Mouse (Mus musculus): ENCODE results near the gene Gk5. TPM values are rescaled to one million over a fixed set of nuclear protein-coding genes. Genes with fewer than 3 reads are reported as not detected.
"Not testable (repeated sequence)": the region's sequence is repeated elsewhere in the genome, so short reads cannot be mapped to it uniquely, and the experiment has no call there.

Gk5 gene
- polyA plus RNA-seq, 1 experiment, result 1.5 TPM

DNA sequence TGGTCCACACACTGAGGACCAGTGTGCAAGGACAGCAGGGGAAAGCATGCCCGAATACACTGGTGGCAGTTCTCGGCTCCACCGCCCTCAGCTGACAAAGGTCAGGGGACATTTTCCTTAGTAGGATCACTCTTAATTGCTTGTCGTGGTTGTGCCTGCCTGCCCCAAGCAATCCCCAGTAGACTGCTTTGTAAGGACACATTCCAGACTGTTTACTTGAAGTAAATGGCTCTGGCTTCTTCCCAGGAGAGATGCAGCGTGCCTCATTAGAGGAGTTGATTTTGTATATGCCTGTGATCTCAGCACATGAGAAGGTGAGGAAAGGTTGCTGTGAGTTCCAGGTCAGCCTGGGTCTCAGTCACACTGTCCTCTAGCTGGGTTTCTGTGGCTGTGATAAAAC is 43.3 kb downstream of the Gk5 start:
- no peak for DNase-seq (ENCODE audit: low read depth in 1 of 2, low spot score in 2 of 2)
- 85% methylated on average over 5 of the region's 5 CpGs for WGBS
- Histone ChIP-seq H3K27ac (ENCODE audit: insufficient read depth, low read length) (no peak overlapping the region), H3K4me3 (ENCODE audit: extremely low read depth, insufficient read depth, insufficient read length) (no peak overlapping the region), H3K4me1 (ENCODE audit: control insufficient read depth, insufficient read depth, insufficient read length) (no peaks in the 10 kb centered on the region), H3K27me3 (ENCODE audit: control insufficient read depth, insufficient read depth, low read length) (no peaks in the 10 kb centered on the region; the same call in 1 of the 2 replicates), H3K36me3 (ENCODE audit: control insufficient read depth, insufficient read depth, low read length) (no peaks in the 10 kb centered on the region)
- TF ChIP-seq POLR2A (IDR thresholded peaks at IDR 0.05; ENCODE audit: low read depth, low read length) (no peak), CTCF (IDR thresholded peaks at IDR 0.05; ENCODE audit: extremely low read depth, insufficient read depth, insufficient read length, insufficient replicate concordance) (no peak)

DNA sequence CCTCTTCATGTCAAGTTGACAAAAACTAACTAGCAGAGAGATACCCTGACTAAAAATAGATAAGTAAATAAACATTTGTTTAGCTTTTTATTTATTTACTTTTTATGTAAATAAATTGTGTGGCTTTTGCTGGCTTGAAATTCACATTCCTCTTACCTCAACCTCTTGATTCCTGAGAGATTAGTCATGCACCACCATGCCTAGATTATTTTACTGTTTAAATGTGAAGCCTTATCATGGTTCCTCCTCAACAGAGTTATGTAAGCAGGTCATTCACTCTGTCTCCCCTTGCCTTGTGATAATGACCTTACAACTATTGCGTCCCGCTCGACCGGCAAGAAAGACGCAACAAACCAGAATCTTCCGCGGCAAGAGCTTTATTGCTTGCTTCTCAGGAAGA is 44.3 kb downstream of the Gk5 start:
- WGBS, result 98% methylated on average over 7 of the region's 7 CpGs
- Histone ChIP-seq H3K36me3 (ENCODE audit: control insufficient read depth, insufficient read depth, low read length) (no peaks in the 10 kb centered on the region), H3K4me3 (ENCODE audit: extremely low read depth, insufficient read depth, insufficient read length) (no peak overlapping the region), H3K27me3 (ENCODE audit: control insufficient read depth, insufficient read depth, low read length) (no peaks in the 10 kb centered on the region; the same call in 1 of the 2 replicates), H3K27ac (ENCODE audit: insufficient read depth, low read length) (no peak overlapping the region), H3K4me1 (ENCODE audit: control insufficient read depth, insufficient read depth, insufficient read length) (no peaks in the 10 kb centered on the region)
- no peak for DNase-seq (ENCODE audit: low read depth in 1 of 2, low spot score in 2 of 2)
- no peak for TF ChIP-seq POLR2A (IDR thresholded peaks at IDR 0.05; ENCODE audit: low read depth, low read length)
- no peak for TF ChIP-seq CTCF (IDR thresholded peaks at IDR 0.05; ENCODE audit: extremely low read depth, insufficient read depth, insufficient read length, insufficient replicate concordance)

DNA sequence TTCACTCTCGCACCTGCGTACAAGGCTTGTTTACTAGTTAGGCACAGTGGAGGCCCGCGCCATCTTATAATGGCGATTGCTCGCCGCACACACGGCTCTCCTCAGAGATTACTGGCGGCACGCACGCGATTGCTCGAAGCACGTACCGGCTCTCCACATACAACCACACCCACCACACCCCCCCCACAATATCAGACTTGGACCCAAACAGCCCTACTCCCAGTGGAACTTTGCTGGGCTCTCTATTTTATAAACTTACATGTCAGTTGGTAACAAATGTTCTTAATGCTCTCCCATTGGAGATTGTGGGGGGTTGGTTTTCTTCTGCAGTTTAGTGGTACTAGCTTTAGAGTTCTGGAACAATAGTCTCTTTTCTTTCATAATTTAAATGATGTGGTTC is 44.8 kb downstream of the Gk5 start:
- 96% methylated on average over 15 of the region's 15 CpGs for WGBS
- H3K27me3 ChIP-seq (ENCODE audit: control insufficient read depth, insufficient read depth, low read length), result not testable (repeated sequence)

DNA sequence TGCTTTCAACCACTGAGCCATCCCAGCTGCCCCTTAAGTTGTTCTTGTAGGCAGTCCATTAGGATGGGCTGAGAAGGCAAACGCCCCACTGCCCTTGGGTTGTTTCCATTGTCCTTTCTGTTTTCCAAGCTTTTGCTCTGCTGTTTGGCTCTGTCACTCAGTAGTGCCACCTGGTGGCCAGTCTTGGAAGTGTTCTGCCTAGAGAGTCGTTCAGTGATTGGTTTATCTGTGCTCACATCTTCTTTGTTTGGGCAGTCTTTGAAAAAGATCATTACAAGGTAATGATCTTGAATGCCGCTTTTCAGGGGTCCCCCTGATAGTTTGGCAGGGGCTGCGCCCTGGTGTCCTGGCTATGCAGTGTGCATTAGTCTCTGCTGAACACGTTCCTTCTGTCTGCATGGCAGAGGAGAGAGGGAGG is 48.0 kb downstream of the Gk5 start:
- peak; percentile 27 to 55 for DNase-seq (ENCODE audit: low read depth in 1 of 2, low spot score in 2 of 2)
- H3K27ac ChIP-seq (ENCODE audit: insufficient read depth, low read length), result no peak overlapping the region

More for the DNA sequence above, 44.8 kb downstream of the Gk5 start:
- H3K27ac ChIP-seq (ENCODE audit: insufficient read depth, low read length); H3K4me3 ChIP-seq (ENCODE audit: extremely low read depth, insufficient read depth, insufficient read length); H3K4me1 ChIP-seq (ENCODE audit: control insufficient read depth, insufficient read depth, insufficient read length); DNase-seq (ENCODE audit: low read depth in 1 of 2, low spot score in 2 of 2); H3K36me3 ChIP-seq (ENCODE audit: control insufficient read depth, insufficient read depth, low read length): not testable (repeated sequence)

DNA sequence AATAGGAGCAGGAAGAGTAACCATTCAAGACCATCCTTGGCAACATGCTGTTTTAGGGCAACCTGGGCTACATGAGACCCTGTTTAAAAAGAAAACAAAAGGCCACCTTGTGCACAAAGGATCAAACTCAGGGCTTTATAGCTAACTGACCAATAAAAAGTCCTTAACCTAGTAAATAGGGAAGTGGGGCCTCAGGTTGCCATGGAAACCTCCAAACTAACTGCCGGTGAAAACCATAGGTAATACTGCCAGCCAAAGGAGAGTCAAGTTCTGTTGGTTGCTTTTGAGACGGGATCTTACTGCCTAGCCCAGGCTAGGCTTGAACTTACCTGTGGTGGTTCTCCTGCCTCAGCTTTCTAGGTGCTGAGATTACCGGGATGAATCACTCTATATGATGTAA is 51.4 kb downstream of the Gk5 start:
- Histone ChIP-seq H3K4me1 (ENCODE audit: control insufficient read depth, insufficient read depth, insufficient read length) (no peaks in the 10 kb centered on the region), H3K4me3 (ENCODE audit: extremely low read depth, insufficient read depth, insufficient read length) (no peak overlapping the region), H3K27me3 (ENCODE audit: control insufficient read depth, insufficient read depth, low read length) (no peaks in the 10 kb centered on the region; the same call in 1 of the 2 replicates), H3K36me3 (ENCODE audit: control insufficient read depth, insufficient read depth, low read length) (no peaks in the 10 kb centered on the region), H3K27ac (ENCODE audit: insufficient read depth, low read length) (no peak overlapping the region)
- no peak for DNase-seq (ENCODE audit: low read depth in 1 of 2, low spot score in 2 of 2)
- TF ChIP-seq POLR2A (IDR thresholded peaks at IDR 0.05; ENCODE audit: low read depth, low read length) (no peak), CTCF (IDR thresholded peaks at IDR 0.05; ENCODE audit: extremely low read depth, insufficient read depth, insufficient read length, insufficient replicate concordance) (no peak)
- 42% methylated on average over 3 of the region's 3 CpGs for WGBS

More for the DNA sequence above, 48.0 kb downstream of the Gk5 start:
- 48% methylated on average over 5 of the region's 5 CpGs for WGBS
- Histone ChIP-seq H3K4me3 (ENCODE audit: extremely low read depth, insufficient read depth, insufficient read length) (no peak overlapping the region), H3K4me1 (ENCODE audit: control insufficient read depth, insufficient read depth, insufficient read length) (no peaks in the 10 kb centered on the region), H3K27me3 (ENCODE audit: control insufficient read depth, insufficient read depth, low read length) (no peaks in the 10 kb centered on the region; the same call in 1 of the 2 replicates), H3K36me3 (ENCODE audit: control insufficient read depth, insufficient read depth, low read length) (no peaks in the 10 kb centered on the region)
- peak; percentile 72; the same call in 1 of the 2 replicates for TF ChIP-seq CTCF (IDR thresholded peaks at IDR 0.05; ENCODE audit: extremely low read depth, insufficient read depth, insufficient read length, insufficient replicate concordance)
- TF ChIP-seq POLR2A (IDR thresholded peaks at IDR 0.05; ENCODE audit: low read depth, low read length), result no peak

DNA sequence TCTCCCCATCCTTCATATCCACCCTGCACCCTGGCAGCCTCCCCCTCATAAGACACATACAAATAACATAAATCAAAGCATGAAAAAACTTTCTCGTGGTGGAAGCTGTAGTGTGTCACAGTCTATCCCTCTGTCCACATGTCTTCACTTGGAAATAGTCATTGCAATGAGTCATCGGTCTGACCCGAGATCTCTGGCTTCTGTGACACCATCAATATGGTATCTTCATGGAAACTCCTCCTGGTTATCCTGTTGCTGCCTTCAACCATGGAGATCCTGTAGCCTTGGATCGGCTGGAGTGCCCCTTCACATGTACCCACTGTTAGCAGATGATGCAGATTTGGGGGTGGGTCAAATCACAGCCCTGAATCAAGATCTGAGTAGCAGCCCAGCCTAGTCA is 65.7 kb downstream of the Gk5 start:
- Histone ChIP-seq H3K27ac (ENCODE audit: insufficient read depth, low read length) (no peak overlapping the region), H3K36me3 (ENCODE audit: control insufficient read depth, insufficient read depth, low read length) (no peaks in the 10 kb centered on the region), H3K27me3 (ENCODE audit: control insufficient read depth, insufficient read depth, low read length) (no peaks in the 10 kb centered on the region), H3K4me1 (ENCODE audit: control insufficient read depth, insufficient read depth, insufficient read length) (no peaks in the 10 kb centered on the region), H3K4me3 (ENCODE audit: extremely low read depth, insufficient read depth, insufficient read length) (no peak overlapping the region)
- WGBS, result 83% methylated on average over 4 of the region's 4 CpGs
- DNase-seq (ENCODE audit: low read depth in 1 of 2, low spot score in 2 of 2), result no peak
- TF ChIP-seq CTCF (IDR thresholded peaks at IDR 0.05; ENCODE audit: extremely low read depth, insufficient read depth, insufficient read length, insufficient replicate concordance) (no peak), POLR2A (IDR thresholded peaks at IDR 0.05; ENCODE audit: low read depth, low read length) (no peak)

DNA sequence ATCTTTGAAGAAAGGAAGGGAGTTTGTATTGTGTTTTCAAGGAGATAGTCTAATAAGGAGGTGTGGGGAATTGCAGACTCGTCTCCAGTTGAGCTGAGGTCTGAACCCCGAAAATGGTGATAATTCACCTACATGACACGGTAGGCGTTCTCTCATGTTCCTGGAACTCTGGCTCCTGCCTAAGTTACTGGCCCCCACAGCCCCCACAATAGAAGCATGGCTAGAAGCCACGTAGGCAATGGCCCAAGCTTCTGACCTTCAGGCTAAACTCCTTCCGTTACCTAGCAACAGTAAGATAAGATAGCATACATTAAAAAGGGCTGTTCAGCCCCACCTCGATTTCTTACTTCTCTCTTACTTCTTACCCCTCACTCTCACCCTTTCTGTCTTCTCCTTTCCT is 67.5 kb downstream of the Gk5 start:
- Histone ChIP-seq H3K36me3 (ENCODE audit: control insufficient read depth, insufficient read depth, low read length) (no peaks in the 10 kb centered on the region), H3K27me3 (ENCODE audit: control insufficient read depth, insufficient read depth, low read length) (no peaks in the 10 kb centered on the region), H3K27ac (ENCODE audit: insufficient read depth, low read length) (no peak overlapping the region), H3K4me1 (ENCODE audit: control insufficient read depth, insufficient read depth, insufficient read length) (no peaks in the 10 kb centered on the region), H3K4me3 (ENCODE audit: extremely low read depth, insufficient read depth, insufficient read length) (no peak overlapping the region)
- DNase-seq (ENCODE audit: low read depth in 1 of 2, low spot score in 2 of 2), result no peak
- TF ChIP-seq CTCF (IDR thresholded peaks at IDR 0.05; ENCODE audit: extremely low read depth, insufficient read depth, insufficient read length, insufficient replicate concordance) (no peak), POLR2A (IDR thresholded peaks at IDR 0.05; ENCODE audit: low read depth, low read length) (no peak)
- 80% methylated on average over 7 of the region's 7 CpGs for WGBS

Data from spleen, adult 2 months (tissue).